Mouse (Mus musculus) limb, embryonic 14.5 days (tissue): Measurements from ENCODE around the gene Nhsl1. TPM values are rescaled to one million over a fixed set of nuclear protein-coding genes. Genes with fewer than 3 reads are reported as not detected.
A peak's percentile ranks its signal among the peaks of the same experiment; 100 is the strongest.
"Not testable (repeated sequence)": the region's sequence is repeated elsewhere in the genome, so short reads cannot be mapped to it uniquely, and the experiment has no call there.

ENCODE experiments used
- ATAC-seq: fragments of 200-750 bp; cut with Nextera tagmentation; 2 replicates; pipeline ENCODE4 v1.8.0; 2017; ENCODE audit warnings: low read depth, moderate number of reproducible peaks, moderate TSS enrichment; ENCODE audit not compliant: low FRiP score
- DNase-seq: peaks from one replicate; pipeline ENCODE4 v3.0.0-alpha.2; 2015; ENCODE audit warnings: low spot score
- H3K27ac ChIP-seq: fragments of 300-500 bp; sonication (generic); replicated peaks from 2 replicates; pipeline ENCODE4 v1.5.1; 2014; ENCODE audit warnings: low read depth, mild to moderate bottlenecking, low read length, moderate library complexity, mixed read lengths
- H3K27me3 ChIP-seq: fragments of 300-500 bp; sonication (generic); 2 replicates; pipeline ENCODE4 v1.6.1; 2014; ENCODE audit warnings: low read length, mixed read lengths; ENCODE audit not compliant: control insufficient read depth, insufficient read depth
- H3K36me3 ChIP-seq: fragments of 300-500 bp; sonication (generic); 2 replicates; pipeline ENCODE4 v1.6.1; 2014; ENCODE audit warnings: mild to moderate bottlenecking, low read length, moderate library complexity, mixed read lengths; ENCODE audit not compliant: control insufficient read depth, insufficient read depth
- H3K4me1 ChIP-seq: fragments of 300-500 bp; sonication (generic); 2 replicates; pipeline ENCODE4 v1.6.1; 2014; ENCODE audit warnings: antibody characterized with exemption, low read length, mixed read lengths; ENCODE audit not compliant: control insufficient read depth, insufficient read depth
- H3K4me2 ChIP-seq: fragments of 300-500 bp; sonication (generic); replicated peaks from 2 replicates; pipeline ENCODE4 v1.6.1; 2014; ENCODE audit warnings: low read depth, mild to moderate bottlenecking, low read length, moderate library complexity; ENCODE audit not compliant: severe bottlenecking
- H3K4me3 ChIP-seq: fragments of 300-500 bp; sonication (generic); replicated peaks from 2 replicates; pipeline ENCODE4 v1.5.1; 2014; ENCODE audit warnings: low read length
- H3K9ac ChIP-seq: fragments of 300-500 bp; sonication (generic); 2 replicates; pipeline ENCODE4 v1.6.1; 2014; ENCODE audit warnings: mild to moderate bottlenecking, low read depth, low read length, moderate library complexity; ENCODE audit not compliant: severe bottlenecking
- H3K9me3 ChIP-seq: fragments of 300-500 bp; sonication (generic); 2 replicates; pipeline ENCODE4 v1.6.1; 2016; ENCODE audit warnings: low read length; ENCODE audit not compliant: control insufficient read depth
- POLR2A ChIP-seq: fragments of 200-500 bp; IDR thresholded peaks from 2 replicates; pipeline ENCODE4 v1.8.0; 2012; ENCODE audit warnings: inconsistent platforms, mild to moderate bottlenecking, moderate library complexity, borderline replicate concordance; ENCODE audit not compliant: insufficient read depth, insufficient read length; ENCODE audit errors: extremely low read depth
- WGBS: fragments of 180-500 bp; shearing (Covaris S2); extraction: QIAGEN DNeasy Blood & Tissue Kit; methylation state at CpG from one replicate; pipeline ENCODE4 v1.1.7; 2014; 5-methylcytosine and 5-hydroxymethylcytosine counted together
- polyA plus RNA-seq, 2 experiments: library from polyadenylated mRNA; depleted of rRNA in 1 of 2; stranded (reverse) in 1 of 2; unstranded in 1 of 2; fragments of >200 nt; fragmentation: Nextera tagmentation in 1 of 2; extraction: Ambion mirVana in 1 of 2; gene quantifications; 2 replicates each; pipeline versions ENCODE4 v1.2.1 to v1.2.3; 2012 to 2014

Nhsl1 gene
- polyA plus RNA-seq, 2 experiments: 14.5 to 16.6 TPM

- no peaks in the 10 kb centered on the region for H3K27me3 ChIP-seq
- H3K9me3 ChIP-seq: no peaks in the 10 kb centered on the region
- no peak for TF ChIP-seq POLR2A
- 53% methylated on average over 4 of the region's 4 CpGs for WGBS
- H3K9ac ChIP-seq: no peak overlapping the region
- ATAC-seq: no peak
- no peaks in the 10 kb centered on the region for H3K36me3 ChIP-seq
- H3K4me3 ChIP-seq: no peak overlapping the region
- DNase-seq: no peak
- H3K27ac ChIP-seq: no peak overlapping the region
- no peak overlapping the region for H3K4me2 ChIP-seq
- peaks cover 2% of the 10 kb centered on the region; the same call in 1 of the 2 replicates for H3K4me1 ChIP-seq
Observed at GRCm38 (mm10) chr10:18447299-18447698, 128.5 kb downstream of the Nhsl1 start.

DNA sequence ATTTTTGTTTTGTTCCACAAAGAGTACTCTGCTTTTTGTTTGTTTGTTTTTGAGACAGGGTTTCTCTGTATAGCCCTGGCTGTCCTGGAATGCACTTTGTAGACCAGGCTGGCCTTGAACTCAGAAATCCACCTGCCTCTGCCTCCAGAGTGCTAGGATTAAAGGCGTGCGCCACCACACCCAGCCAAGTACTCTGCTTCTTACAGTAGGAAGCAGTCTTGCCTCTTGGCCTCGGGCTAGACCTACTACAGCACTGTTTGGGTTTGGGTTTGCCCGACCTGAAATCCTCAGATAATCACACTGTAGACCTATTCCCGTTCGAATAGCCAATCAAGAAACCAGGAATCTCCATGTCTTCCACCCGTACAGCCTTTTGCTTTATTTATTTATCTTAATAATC, 130.1 kb downstream of the Nhsl1 start:
- H3K4me3 ChIP-seq, H3K36me3 ChIP-seq, H3K9ac ChIP-seq, H3K4me2 ChIP-seq, H3K27me3 ChIP-seq, ATAC-seq, H3K27ac ChIP-seq, DNase-seq, H3K4me1 ChIP-seq, H3K9me3 ChIP-seq: not testable (repeated sequence)
- 90% methylated on average over 7 of the region's 7 CpGs for WGBS

- DNase-seq (peak; percentile 82), ATAC-seq (peak; percentile 78)
- Histone ChIP-seq H3K4me2 (no peak overlapping the region), H3K27me3 (no peaks in the 10 kb centered on the region), H3K9me3 (no peaks in the 10 kb centered on the region), H3K9ac (no peak overlapping the region), H3K36me3 (no peaks in the 10 kb centered on the region), H3K27ac (no peak overlapping the region), H3K4me3 (no peak overlapping the region), H3K4me1 (peaks cover 5% of the 10 kb centered on the region; the same call in 1 of the 2 replicates)
- 12% methylated on average over 4 of the region's 4 CpGs for WGBS
- no peak for TF ChIP-seq POLR2A
Observed at GRCm38 (mm10) chr10:18453380-18453779, 134.6 kb downstream of the Nhsl1 start.

DNA sequence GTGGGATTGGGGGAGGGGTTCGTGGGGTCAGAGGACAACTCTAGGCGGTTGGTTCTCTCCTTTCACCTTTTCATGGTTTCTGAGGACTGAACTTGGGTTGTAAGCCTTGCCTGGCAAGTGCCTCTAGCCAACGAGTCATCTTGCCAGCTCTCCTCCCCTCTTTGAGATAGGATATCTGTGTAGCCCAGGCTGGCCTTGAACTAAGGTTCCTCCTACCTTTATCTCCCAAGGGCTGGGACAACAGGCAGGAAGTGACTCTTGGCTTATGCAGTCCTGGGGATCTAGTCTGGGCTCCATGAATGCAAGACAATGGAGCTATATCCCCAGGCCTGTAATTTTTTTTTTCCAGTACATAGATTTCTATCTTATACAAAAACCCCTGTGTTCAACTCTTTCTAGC, 135.4 kb downstream of the Nhsl1 start:
- Histone ChIP-seq H3K4me1 (peaks cover 5% of the 10 kb centered on the region; the same call in 1 of the 2 replicates), H3K36me3 (no peaks in the 10 kb centered on the region), H3K27me3 (no peaks in the 10 kb centered on the region), H3K9me3 (no peaks in the 10 kb centered on the region), H3K4me3 (no peak overlapping the region), H3K4me2 (no peak overlapping the region), H3K9ac (no peak overlapping the region), H3K27ac (no peak overlapping the region)
- no peak for DNase-seq
- no peak for TF ChIP-seq POLR2A
- WGBS: 76% methylated on average over 3 of the region's 3 CpGs
- ATAC-seq: no peak

DNA sequence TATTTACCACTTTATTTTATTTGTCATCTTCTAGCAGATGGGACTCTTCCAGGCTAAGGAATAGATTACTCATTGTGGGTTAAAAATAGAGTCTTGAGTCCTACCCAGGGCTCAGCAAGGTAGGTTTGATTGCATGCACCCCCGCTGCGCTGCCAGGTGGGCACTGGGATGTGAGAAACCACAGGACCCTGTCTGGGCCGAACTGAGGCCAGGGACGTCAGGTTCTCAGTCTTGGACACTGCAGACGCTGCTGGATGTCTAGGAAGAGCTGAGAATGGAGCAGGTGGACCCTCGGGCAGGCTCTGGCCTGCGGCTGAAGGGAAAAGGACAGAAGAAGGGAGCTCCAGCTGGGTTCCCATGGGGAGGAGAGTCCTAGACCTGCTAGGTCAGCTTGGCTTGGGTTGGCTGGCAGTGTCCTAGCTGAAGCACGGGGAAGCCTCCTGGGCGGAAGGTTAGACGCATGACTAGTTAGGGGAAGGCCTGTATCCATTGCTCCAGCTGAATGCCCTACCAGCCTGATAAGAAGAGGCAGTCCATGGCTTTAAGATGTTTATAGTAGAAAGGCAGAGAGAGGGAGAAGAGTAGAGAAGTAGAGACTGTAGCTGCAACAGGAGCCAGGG, 136.6 kb downstream of the Nhsl1 start:
- no peak for DNase-seq
- ATAC-seq: no peak
- H3K36me3 ChIP-seq: no peaks in the 10 kb centered on the region
- no peak overlapping the region for H3K4me3 ChIP-seq
- H3K4me1 ChIP-seq: peaks cover 5% of the 10 kb centered on the region; the same call in 1 of the 2 replicates
- WGBS: 93% methylated on average over 10 of the region's 10 CpGs
- H3K4me2 ChIP-seq: no peak overlapping the region
- no peaks in the 10 kb centered on the region for H3K27me3 ChIP-seq
- TF ChIP-seq POLR2A: no peak
- no peak overlapping the region for H3K27ac ChIP-seq
- H3K9me3 ChIP-seq: no peaks in the 10 kb centered on the region
- H3K9ac ChIP-seq: no peak overlapping the region

- Histone ChIP-seq H3K9me3 (no peaks in the 10 kb centered on the region), H3K27me3 (no peaks in the 10 kb centered on the region), H3K36me3 (no peaks in the 10 kb centered on the region), H3K9ac (no peak overlapping the region), H3K4me2 (no peak overlapping the region), H3K4me3 (no peak overlapping the region), H3K4me1 (peaks cover 5% of the 10 kb centered on the region; the same call in 1 of the 2 replicates), H3K27ac (no peak overlapping the region)
- no peak for TF ChIP-seq POLR2A
- 59% methylated on average over 8 of the region's 8 CpGs for WGBS
- ATAC-seq (no peak), DNase-seq (no peak)
Observed at GRCm38 (mm10) chr10:18457808-18458475, 139.2 kb downstream of the Nhsl1 start.
